Mouse (Mus musculus) gastrocnemius, postnatal 4 days (tissue): ENCODE measurements around the gene Tmcc2. TPM values are rescaled to one million over a fixed set of nuclear protein-coding genes. Genes with fewer than 3 reads are reported as not detected.

Source experiments
- DNase-seq, 2 experiments: peaks; one replicate each; pipeline ENCODE4 v3.0.0; 2021 to 2022; ENCODE audit warnings: low spot score in 2 of 2, mixed read lengths in 2 of 2
- total RNA-seq, 2 experiments: library from RNA; stranded (reverse); gene quantifications; 2 replicates each; pipeline ENCODE4 v1.2.3; 2021

Gene Tmcc2
- total RNA-seq, 2 experiments from 2014 or later: 27.0 to 29.6 TPM

GRCm38 (mm10) chr1:132343656-132344055 is 47.4 kb downstream of the Tmcc2 start:
- DNase-seq: no peak

GRCm38 (mm10) chr1:132343191-132343590 is 47.9 kb downstream of the Tmcc2 start:
- DNase-seq: no peak

- no peak for DNase-seq
Observed at GRCm38 (mm10) chr1:132342518-132342917, 48.6 kb downstream of the Tmcc2 start.

- no peak for DNase-seq
Observed at GRCm38 (mm10) chr1:132341731-132342501, 49.2 kb downstream of the Tmcc2 start.

- no peak for DNase-seq
Observed at GRCm38 (mm10) chr1:132338027-132338660, 52.9 kb downstream of the Tmcc2 start.

- no peak for DNase-seq
Observed at GRCm38 (mm10) chr1:132336921-132337320, 54.2 kb downstream of the Tmcc2 start.

GRCm38 (mm10) chr1:132335378-132335965 is 55.6 kb downstream of the Tmcc2 start:
- peak in 1 of 2 experiments; percentile 35 for DNase-seq

GRCm38 (mm10) chr1:132334178-132334801 is 56.8 kb downstream of the Tmcc2 start:
- no peak for DNase-seq

GRCm38 (mm10) chr1:132333675-132334141 is 57.4 kb downstream of the Tmcc2 start:
- peak; percentile 37 to 62 for DNase-seq

- DNase-seq: no peak
Observed at GRCm38 (mm10) chr1:132333201-132333600, 57.9 kb downstream of the Tmcc2 start.

- no peak for DNase-seq
Observed at GRCm38 (mm10) chr1:132331283-132331682, 59.8 kb downstream of the Tmcc2 start.

- DNase-seq: no peak
Observed at GRCm38 (mm10) chr1:132330397-132330796, 60.7 kb downstream of the Tmcc2 start.

GRCm38 (mm10) chr1:132329656-132330055 is 61.4 kb downstream of the Tmcc2 start:
- DNase-seq: no peak

- no peak for DNase-seq
Observed at GRCm38 (mm10) chr1:132328565-132328964, 62.5 kb downstream of the Tmcc2 start.

GRCm38 (mm10) chr1:132327477-132327876 is 63.6 kb downstream of the Tmcc2 start:
- DNase-seq: no peak

GRCm38 (mm10) chr1:132326777-132327176 is 64.3 kb downstream of the Tmcc2 start:
- DNase-seq: no peak

GRCm38 (mm10) chr1:132322711-132323542 is 68.2 kb downstream of the Tmcc2 start:
- DNase-seq: peak in 1 of 2 experiments; percentile 42

- DNase-seq: no peak
Observed at GRCm38 (mm10) chr1:132321821-132322580, 69.1 kb downstream of the Tmcc2 start.

- DNase-seq: peak in 1 of 2 experiments; percentile 45
Observed at GRCm38 (mm10) chr1:132319242-132319641, 71.8 kb downstream of the Tmcc2 start.
